Comparison of ENCODE assay signal across 8 mouse cellular contexts in genomic region chr12:111416921-111417779, GRCm38 (mm10). TPM values are rescaled to one million over a fixed set of nuclear protein-coding genes. Genes with fewer than 3 reads are reported as not detected.
DNase-seq lines count a peak whose midpoint lies in the region; ATAC-seq and TF ChIP-seq lines count a peak whose summit lies in the region.

Gene Exoc3l4, plus strand, starts transcription at chr12:111417017.

- peaks cover 29% of the 10 kb centered on the region for H3K4me1 ChIP-seq in limb, embryonic 12.5 days (replicated peaks)
- peaks cover 7% of the 10 kb centered on the region; the same call in 1 of the 2 replicates for H3K4me1 ChIP-seq in midbrain, postnatal 0 days (ENCODE audit: insufficient read depth, low read length)

- peak; percentile 27 for DNase-seq in ES-CJ7 (ENCODE audit: low read depth, low spot score)
- peak; percentile 30 to 57 for DNase-seq in heart, postnatal 14 days
- DNase-seq in midbrain, postnatal 0 days (ENCODE audit: low spot score): no peak
- no peak for DNase-seq in ovary, adult 18-20 months (ENCODE audit: low spot score)
- DNase-seq in left cerebral cortex, adult 18-20 months (ENCODE audit: low spot score in 2 of 2): no peak

- TF ChIP-seq CTCF in midbrain, postnatal 0 days (IDR thresholded peaks at IDR 0.05): no peak

- H3K9me3 ChIP-seq in limb, embryonic 12.5 days: no peaks in the 10 kb centered on the region
- H3K9me3 ChIP-seq in midbrain, postnatal 0 days (ENCODE audit: low read length): no peaks in the 10 kb centered on the region

- H3K4me3 ChIP-seq in limb, embryonic 12.5 days (replicated peaks): peak within 1 kb of the TSS; percentile 25
- no peak within 1 kb of the TSS for H3K4me3 ChIP-seq in midbrain, postnatal 0 days (ENCODE audit: low read depth, low read length)

- H3K36me3 ChIP-seq in limb, embryonic 12.5 days: no peaks in the 10 kb centered on the region
- no peaks in the 10 kb centered on the region for H3K36me3 ChIP-seq in midbrain, postnatal 0 days (ENCODE audit: insufficient read depth, low read length)

- ATAC-seq in common myeloid progenitor, adult 5-6 weeks (replicated peaks; ENCODE audit: low read depth, poor library complexity, severe bottlenecking): peak; percentile 9; the same call in 1 of the 2 replicates
- 0 out of 2 replicates have a peak, but pooled peaks have one; percentile 9 for ATAC-seq in limb, embryonic 12.5 days (ENCODE audit: insufficient number of reproducible peaks, insufficient read depth, low FRiP score, low TSS enrichment, low read depth)
- no peak for ATAC-seq in midbrain, postnatal 0 days (ENCODE audit: low FRiP score)
- ATAC-seq in inflammation-experienced regulatory T-cells, adult 6 months: no peak

- H3K4me2 ChIP-seq in limb, embryonic 12.5 days: peak within 1 kb of the TSS; percentile 56
- peak within 1 kb of the TSS; percentile 40 for H3K4me2 ChIP-seq in midbrain, postnatal 0 days (ENCODE audit: low read depth, low read length, poor library complexity, severe bottlenecking)

- H3K9ac ChIP-seq in limb, embryonic 12.5 days (replicated peaks): peak within 1 kb of the TSS; percentile 18; the same call in 1 of the 2 replicates
- H3K9ac ChIP-seq in midbrain, postnatal 0 days (replicated peaks; ENCODE audit: low read length, poor library complexity, severe bottlenecking): peak within 1 kb of the TSS; percentile 44; the same call in 1 of the 2 replicates

- 5% methylated on average over 17 of the region's 17 CpGs for WGBS in limb, embryonic 12.5 days
- WGBS in midbrain, postnatal 0 days: 6% methylated on average over 17 of the region's 17 CpGs

- H3K27ac ChIP-seq in limb, embryonic 12.5 days: 0 out of 2 replicates have a peak within 1 kb of the TSS, but pooled peaks have one; percentile 26
- H3K27ac ChIP-seq in midbrain, postnatal 0 days (ENCODE audit: low read depth, low read length): no peak within 1 kb of the TSS

- H3K27me3 ChIP-seq in limb, embryonic 12.5 days: peaks cover 70% of the 10 kb centered on the region
- H3K27me3 ChIP-seq in midbrain, postnatal 0 days (ENCODE audit: insufficient read depth, low read length): peaks cover 8% of the 10 kb centered on the region

- intact Hi-C loops in heart, postnatal 14 days (cut with DNase I): no loop called here

RNA-seq across cellular contexts. Expression of gene Exoc3l4, which starts in this region (rescaled TPM):
- 0.32 TPM in 1 of 2 replicates, not detected in the other for total RNA-seq in common myeloid progenitor, adult 5-6 weeks (2017)
- total RNA-seq in heart, postnatal 14 days (2021): 1 to 10 TPM; 4.1 to 5.5 TPM
- polyA plus RNA-seq in limb, embryonic 12.5 days (2016; fragmentation: Nextera tagmentation; extraction: Ambion mirVana): 5.6 and 7.1 TPM in 2 replicates
- 2.4 and 3.3 TPM in 2 replicates for total RNA-seq in midbrain, postnatal 0 days (2014; rRNA removed)
- 1.7 and 2.8 TPM in 2 replicates for polyA plus RNA-seq in midbrain, postnatal 0 days (2015; fragmentation: Nextera tagmentation; extraction: Ambion mirVana)
- not detected for polyA plus RNA-seq in inflammation-experienced regulatory T-cells, adult 6 months (2017; shearing (Covaris generic))
- 1 to 10 TPM; 2.2 to 2.7 TPM for total RNA-seq in left cerebral cortex, adult 18-20 months (2021)

Comparison
In these comparisons a context has a peak if more than half of its experiments do, and no peak if none do; other contexts are left out.
1. Peak in ATAC-seq in common myeloid progenitor, adult 5-6 weeks; RNA of the gene not detected or under 1 TPM.
2. DNase-seq: peak in ES-CJ7 (single experiment) and heart, postnatal 14 days (2 of 2); none in midbrain, postnatal 0 days (single experiment), ovary, adult 18-20 months (single experiment) and left cerebral cortex, adult 18-20 months (0 of 2).